Mouse (Mus musculus) frontal cortex, adult (tissue): Measurements from ENCODE around the gene Angptl6.
A peak's percentile ranks its signal among the peaks of the same experiment; 100 is the strongest.
"Not testable (repeated sequence)": the region's sequence is repeated elsewhere in the genome, so short reads cannot be mapped to it uniquely, and the experiment has no call there.

ENCODE experiments used
- ATAC-seq: cut with Nextera tagmentation; 2 replicates; pipeline ENCODE4 v1.9.2; 2017; ENCODE audit warnings: mild to moderate bottlenecking, moderate library complexity, mixed read lengths; ENCODE audit not compliant: low TSS enrichment

Angptl6 gene

GRCm38 (mm10) chr9:20837184-20837947, 42.2 kb downstream of the Angptl6 start:
- ATAC-seq = no peak

DNA sequence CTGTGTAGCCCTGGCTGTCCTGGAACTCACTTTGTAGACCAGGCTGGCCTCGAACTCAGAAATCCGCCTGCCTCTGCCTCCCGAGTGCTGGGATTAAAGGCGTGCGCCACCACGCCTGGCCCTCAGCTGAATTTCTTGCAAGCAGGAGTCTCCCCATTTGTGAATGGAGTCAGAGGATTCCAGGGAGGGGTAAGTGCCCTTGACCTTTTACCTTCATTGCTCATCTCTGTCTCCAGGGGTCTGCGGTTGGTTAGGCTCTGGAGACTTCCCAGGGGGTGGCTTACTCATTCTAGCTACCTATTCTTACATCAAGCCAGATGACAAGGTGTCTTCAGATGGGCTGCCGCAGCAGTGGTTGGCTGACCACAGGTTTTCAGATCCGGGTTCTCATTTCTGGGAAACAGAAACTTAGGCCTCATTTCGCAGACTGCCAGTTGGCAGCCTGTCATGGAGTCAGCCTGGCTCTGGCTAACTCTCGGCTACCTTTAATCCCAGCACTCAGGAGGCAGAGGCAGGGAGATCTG, 44.0 kb downstream of the Angptl6 start:
- not testable (repeated sequence) for ATAC-seq

DNA sequence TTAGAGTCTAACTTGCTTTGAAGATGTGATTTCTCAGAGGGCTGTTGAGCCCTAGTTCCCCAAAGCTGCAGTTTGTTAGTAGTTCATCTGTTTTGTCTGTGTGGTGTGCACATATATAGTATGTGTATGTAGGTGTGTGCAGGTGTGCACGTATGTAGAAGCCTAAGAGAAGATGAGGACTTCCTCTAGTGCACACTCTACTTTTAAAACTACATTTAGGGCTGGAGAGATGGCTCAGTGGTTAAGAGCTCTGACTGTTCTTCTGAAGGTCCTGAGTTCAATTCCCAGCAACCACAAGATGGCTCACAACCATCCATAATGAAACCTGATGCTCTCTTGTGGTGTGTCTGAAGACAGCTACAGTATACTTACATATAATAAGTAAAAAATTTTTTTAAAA, 44.6 kb downstream of the Angptl6 start:
- no peak for ATAC-seq

DNA sequence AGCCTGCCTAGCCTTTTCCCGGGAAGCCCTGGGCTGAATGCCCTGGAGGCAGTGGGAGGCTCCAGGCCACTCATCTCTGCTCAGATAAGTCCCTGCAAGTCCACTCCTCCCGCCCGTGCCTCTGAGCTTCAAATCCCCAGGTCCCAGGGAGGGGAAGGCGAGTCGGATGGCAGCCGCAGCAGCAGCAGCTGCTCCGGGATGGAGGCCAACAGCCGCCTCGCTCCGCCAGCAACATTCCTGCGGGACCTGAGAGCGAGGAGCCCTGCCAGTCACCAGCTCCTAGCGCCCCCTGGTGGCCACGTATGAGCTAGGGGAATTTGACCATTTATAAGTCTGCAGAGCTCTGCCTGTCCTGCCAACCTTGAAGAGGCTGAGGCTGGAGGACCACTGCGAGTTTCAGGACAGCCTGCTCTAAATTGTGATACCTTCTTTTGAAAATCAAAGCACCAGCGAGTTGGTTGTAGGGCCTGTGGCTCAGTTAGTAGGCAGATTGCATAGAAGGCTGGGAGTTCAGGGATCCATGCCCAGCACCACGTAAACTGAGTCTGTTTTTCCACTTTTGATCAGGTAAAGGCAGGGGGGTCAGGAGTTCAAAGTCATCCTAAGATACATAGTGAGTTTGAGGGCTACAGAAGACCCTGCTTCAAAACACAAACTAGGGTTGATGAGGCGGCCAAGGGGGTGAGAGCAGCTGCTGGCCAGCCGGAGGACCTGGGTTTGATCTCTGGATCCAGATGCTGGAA, 48.5 kb downstream of the Angptl6 start:
- ATAC-seq = peak; percentile 99

DNA sequence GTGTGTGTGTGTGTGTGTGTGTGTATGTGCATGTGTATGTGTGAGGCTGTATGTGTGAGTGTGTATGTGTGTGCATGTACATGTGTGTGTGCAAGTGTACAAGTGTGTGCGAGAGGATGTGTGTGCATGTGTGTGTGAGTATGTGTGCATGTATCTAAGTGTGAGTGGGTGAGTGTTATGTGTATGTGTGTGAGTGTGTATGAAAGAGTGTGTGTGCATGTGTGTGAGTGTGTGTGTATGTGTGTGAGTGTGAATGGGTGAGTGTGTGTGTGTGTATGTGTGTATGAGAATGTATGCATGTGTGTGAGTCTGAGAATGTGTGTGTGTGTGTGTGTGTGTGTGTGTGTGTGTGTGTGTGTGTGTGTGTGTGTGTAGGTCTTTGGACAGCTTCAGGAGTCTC, 51.4 kb downstream of the Angptl6 start:
- no peak for ATAC-seq

GRCm38 (mm10) chr9:20825781-20826180, 53.7 kb downstream of the Angptl6 start:
- ATAC-seq = no peak
